Mouse (Mus musculus): Measurements from ENCODE around the gene Slc10a3. TPM values are rescaled to one million over a fixed set of nuclear protein-coding genes. Genes with fewer than 3 reads are reported as not detected.

The Slc10a3 gene
- total RNA-seq, 2 experiments from 2014 or later: 4.3 to 5.4 TPM

Other genes starting within 250 kb of the Slc10a3 start
- gene Opn1mw, start 245.9 kb downstream of the Slc10a3 start, total RNA-seq (2021): not detected
- 10 to 100 TPM; 27.2 to 30.1 TPM for gene Mecp2, start 238.0 kb downstream of the Slc10a3 start, total RNA-seq (2021)
- gene Tex28, start 205.5 kb downstream of the Slc10a3 start, total RNA-seq (2021): not detected
- gene Tktl1, start 196.1 kb downstream of the Slc10a3 start, total RNA-seq (2021): not detected
- gene Flna, start 123.5 kb downstream of the Slc10a3 start, total RNA-seq (2021): 100 to 1,000 TPM in 1 of 2 experiments, 10 to 100 TPM in 1; 91.7 to 120 TPM
- 10 to 100 TPM; 30.5 to 33.6 TPM for gene Emd, start 118.7 kb downstream of the Slc10a3 start, total RNA-seq (2021)
- 100 to 1,000 TPM; 217 to 221 TPM for gene Rpl10, start 102.5 kb downstream of the Slc10a3 start, total RNA-seq (2021)
- 10 to 100 TPM; 42.1 to 45.2 TPM for gene Taz, start 91.4 kb downstream of the Slc10a3 start, total RNA-seq (2021)
- 10 to 100 TPM; 13.2 to 17.5 TPM for gene Dnase1l1, start 91.0 kb downstream of the Slc10a3 start, total RNA-seq (2021)
- 100 to 1,000 TPM; 128 to 139 TPM for gene Atp6ap1, start 76.3 kb downstream of the Slc10a3 start, total RNA-seq (2021)
- gene Gdi1, start 68.4 kb downstream of the Slc10a3 start, total RNA-seq (2021): 10 to 100 TPM; 71.4 to 80.9 TPM
- gene Fam50a, start 60.3 kb downstream of the Slc10a3 start, total RNA-seq (2021): 10 to 100 TPM; 23.8 to 25.7 TPM
- 1 to 10 TPM in 1 of 2 experiments, under 1 TPM in 1; 0.81 to 1.1 TPM for gene Plxna3, start 44.3 kb downstream of the Slc10a3 start, total RNA-seq (2021)
- 10 to 100 TPM; 30.6 to 36.7 TPM for gene Lage3, start 19.7 kb downstream of the Slc10a3 start, total RNA-seq (2021)
- 10 to 100 TPM; 65.9 to 69.6 TPM for gene Ubl4a, start 131 bp downstream of the Slc10a3 start, total RNA-seq (2021)
- 10 to 100 TPM; 15.4 to 19.3 TPM for gene Fam3a, start 19.9 kb upstream of the Slc10a3 start, total RNA-seq (2021)
- 10 to 100 TPM; 48.3 to 48.5 TPM for gene Ikbkg, start 19.9 kb upstream of the Slc10a3 start, total RNA-seq (2021)
- 1 to 10 TPM; 5.8 to 6.5 TPM for gene G6pdx, start 55.8 kb upstream of the Slc10a3 start, total RNA-seq (2021)
- not detected for gene Gm6880, start 108.0 kb upstream of the Slc10a3 start, total RNA-seq (2021)
- gene Olfr1326-ps1, start 201.5 kb upstream of the Slc10a3 start, total RNA-seq (2021): not detected
- gene Olfr1325, start 219.3 kb upstream of the Slc10a3 start, total RNA-seq (2021): not detected